Mouse (Mus musculus) kidney, adult 11 months (tissue): ENCODE results near the gene Lat2.
"Not testable (repeated sequence)": the region's sequence is repeated elsewhere in the genome, so short reads cannot be mapped to it uniquely, and the experiment has no call there.

ENCODE experiments used
- DNase-seq: peaks from one replicate; pipeline ENCODE4 v3.0.0; 2022

The Lat2 gene

DNA sequence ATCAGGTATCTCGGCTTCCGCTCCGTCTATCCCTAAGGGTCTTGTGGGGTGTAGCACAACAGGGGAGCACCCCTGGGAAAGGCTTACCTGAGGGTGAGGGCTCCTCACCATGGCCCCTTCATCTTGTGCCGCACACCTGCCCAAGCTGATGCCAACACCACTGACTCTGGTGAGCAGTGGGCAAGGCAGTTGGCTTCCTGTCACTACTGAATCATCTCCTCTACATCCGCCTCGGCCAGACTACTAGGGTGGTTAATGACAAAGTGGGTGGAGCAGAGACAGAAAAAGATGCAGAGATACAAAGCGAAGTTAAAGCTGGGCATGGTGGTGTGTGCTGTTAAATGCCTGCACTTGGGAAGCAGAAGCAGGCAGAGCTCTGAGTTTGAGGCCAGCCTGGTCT, at the start of gene Lat2:
Gene Lat2, minus strand, starts transcription at position 224 of the 400 bp plus-strand sequence.
- no peak for DNase-seq

DNA sequence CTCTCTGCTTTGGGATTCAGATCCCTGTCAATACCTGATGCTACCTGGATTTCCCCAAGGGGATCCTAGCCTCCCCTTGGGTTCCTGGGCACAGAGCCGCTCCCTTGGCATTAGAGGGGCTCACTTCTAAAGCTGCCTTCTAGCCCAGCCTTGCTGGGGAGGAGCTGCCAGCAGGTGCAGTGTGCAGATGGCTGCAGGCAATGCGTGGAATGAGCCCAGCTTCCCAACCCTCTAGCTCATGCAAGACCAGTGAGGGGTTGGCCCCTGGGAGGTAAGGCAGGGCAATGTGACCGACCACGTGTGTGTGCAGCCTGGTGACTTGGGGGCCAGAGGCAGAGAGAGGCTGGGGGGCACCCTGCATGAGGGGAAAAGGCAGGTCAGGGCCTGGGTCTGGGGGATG, 41.9 kb upstream of the Lat2 start:
- no peak for DNase-seq

DNA sequence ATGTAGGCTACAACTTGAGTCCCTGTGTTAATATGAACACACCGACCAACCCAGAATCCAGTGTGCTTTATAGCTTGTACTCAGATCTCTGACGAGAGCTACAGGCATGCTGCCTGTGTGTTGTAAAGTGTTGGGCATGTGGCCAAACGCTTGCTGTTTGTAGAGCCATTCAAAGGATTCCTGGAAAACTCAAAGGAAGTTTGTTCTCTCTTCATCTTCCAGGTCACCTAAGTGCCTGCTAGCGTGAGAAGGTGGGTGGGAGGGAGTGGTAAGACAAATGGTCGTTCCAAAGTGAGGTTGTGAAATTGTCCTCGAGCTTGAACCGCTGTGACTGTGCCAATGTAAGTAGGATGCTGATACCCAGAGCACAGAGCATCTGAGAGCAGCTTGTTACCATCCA, 37.2 kb upstream of the Lat2 start:
- no peak for DNase-seq

DNA sequence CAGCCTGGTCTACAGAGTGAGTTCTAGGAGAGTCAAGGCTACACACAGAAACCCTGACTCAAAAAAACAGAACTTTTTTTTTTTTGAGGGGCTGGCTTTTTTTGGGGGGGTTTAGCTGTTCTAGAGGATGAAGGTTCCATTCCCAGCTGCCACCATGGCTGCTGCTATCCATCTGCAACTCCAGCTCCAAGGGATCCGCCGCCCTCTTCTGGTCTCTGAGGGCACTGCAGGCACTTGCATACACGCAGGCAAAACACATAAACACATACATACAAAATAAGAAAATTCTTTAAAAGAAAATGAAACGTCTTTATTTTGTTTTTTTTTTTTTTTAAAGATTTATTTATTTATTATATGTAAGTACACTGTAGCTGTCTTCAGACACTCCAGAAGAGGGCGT, 36.1 kb upstream of the Lat2 start:
- DNase-seq, result peak; percentile 43

DNA sequence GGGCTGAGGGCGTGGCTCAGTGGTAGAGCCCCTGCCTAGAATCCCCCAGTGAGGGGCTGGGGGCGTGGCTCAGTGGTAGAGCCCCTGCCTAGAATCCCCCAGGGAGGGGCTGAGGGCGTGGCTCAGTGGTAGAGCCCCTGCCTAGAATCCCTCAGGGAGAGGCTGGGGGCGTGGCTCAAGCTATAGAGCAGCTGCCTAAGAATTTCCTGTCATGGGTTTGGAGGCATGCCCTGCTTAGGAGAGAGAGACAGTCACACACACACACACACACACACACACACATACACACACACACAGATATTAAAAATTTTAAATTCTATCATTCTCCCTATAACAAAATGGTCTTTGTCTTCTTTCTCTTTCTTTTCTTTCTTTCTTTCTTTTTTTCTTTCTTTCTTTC, 34.2 kb upstream of the Lat2 start:
- not testable (repeated sequence) for DNase-seq

DNA sequence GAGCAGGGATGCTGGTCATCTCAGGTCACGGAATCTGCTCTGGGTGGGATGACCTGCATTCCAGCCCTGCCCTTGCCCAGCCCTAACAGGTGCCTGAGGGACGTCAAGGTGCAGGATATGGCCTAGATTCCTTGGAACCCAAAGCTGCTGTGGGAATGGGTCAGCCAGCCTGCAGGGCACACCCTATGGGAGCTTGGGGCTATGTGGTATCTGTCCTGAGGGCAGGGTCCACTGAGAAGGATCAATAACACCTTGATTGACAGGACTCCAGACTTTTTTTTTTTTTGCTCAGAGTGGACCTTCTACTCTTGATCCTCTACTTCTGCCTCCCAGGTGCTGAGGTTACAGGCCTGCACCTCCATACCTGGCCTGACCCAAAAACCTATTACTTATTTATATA, 32.6 kb upstream of the Lat2 start:
- DNase-seq, result no peak

DNA sequence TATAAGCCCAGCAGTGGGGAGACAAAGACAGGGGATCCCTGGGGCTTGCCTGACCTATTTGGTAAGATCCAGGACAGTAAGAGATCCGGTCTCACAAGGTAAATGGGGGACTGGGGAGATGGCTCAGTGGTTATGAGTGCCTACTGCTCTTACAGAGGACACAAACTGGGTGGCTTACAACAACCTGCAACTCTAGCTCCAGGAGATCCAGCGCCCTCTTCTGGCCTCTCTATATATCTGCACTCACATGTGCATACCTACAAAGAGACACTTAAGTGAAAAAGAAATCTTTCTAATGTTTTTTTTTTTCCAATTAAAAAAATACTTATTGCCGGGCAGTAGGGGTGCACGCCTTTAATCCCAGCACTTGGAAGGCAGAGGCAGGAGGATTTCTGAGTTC, 31.6 kb upstream of the Lat2 start:
- DNase-seq, result no peak

DNA sequence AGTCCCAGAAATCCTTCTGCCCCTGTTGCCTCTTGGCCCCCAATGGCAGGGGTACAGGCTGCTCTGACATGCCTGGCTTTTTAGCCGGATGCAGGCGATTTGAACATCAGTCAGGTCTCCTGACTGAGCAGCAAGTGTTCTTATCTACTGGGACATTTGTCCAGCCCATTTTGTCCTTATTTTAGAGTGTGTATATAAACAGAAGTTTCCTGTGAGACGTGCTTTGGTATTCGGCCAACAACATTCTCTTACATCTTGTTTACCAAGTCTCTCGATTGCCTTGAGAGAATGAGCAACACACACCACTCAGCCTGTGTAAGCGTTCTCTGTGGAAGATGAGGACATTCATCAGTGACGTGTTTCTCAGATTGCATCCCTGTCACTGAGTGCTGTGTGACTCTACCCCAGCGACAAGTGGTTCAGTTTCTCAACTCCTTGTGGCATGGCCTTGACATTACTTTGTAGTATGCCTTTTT, 29.9 kb upstream of the Lat2 start:
- DNase-seq, result no peak

DNA sequence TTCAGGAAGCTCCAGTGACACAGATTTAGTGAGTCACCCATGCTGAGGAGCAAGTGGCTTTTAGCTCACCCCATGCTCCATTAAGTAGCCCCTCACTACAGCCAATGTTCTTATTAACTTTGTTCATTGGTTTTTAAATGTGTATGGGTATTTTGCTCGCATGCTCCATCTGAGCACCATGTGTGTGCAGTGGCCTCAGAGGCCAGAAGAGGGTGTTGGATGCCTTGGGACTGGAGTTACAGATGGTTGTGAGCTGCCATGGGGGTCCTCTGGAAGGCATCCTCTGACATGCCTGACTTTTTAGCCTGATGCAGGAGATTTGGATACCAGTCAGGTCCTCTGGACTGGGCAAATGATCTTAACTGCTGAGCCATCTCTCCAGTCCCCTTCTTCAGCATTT, 29.3 kb upstream of the Lat2 start:
- no peak for DNase-seq

DNA sequence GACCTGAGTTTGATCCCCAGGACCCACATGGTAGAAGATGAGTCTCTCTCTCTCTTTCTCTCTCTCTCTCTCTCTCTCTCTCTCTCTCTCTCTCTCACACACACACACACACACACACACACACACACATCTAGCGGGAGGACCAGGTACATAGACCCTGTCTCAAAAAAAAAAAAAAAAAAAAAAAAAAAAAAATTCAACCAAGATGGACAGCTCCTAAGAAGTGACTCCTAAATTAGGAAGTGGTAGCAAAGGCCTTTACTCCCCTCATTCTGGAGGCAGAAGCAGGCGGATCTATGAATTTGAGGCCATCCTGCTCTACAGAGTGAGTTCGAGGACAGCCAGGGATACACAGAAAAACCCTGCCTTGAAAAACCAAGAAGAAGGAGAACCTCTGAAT, 25.5 kb upstream of the Lat2 start:
- DNase-seq, result no peak

DNA sequence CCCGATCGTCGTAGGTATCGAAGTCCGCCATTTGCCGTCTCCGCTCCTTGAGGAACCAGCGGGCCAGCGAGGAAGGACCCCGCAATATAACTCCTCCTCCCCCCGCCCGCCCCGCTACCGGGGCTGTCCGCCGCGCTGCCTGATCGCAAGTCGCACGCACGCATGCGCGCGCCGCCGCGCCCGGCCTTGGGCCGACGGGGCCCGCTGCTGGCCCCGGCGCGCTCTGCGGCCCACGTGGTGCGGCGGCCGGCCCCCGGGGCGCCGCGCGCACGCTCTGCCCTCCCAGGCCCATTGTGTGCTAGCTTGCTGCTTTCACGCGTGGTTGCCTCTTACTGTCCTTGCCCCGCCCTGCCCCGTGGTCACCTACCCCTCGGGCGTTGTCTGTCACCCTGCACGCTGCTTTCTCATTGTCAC, 24.5 kb upstream of the Lat2 start, which contains the start of gene Eif4h:
Gene Eif4h, minus strand, starts transcription at position 222 of the 414 bp plus-strand sequence.
- DNase-seq, result peak; percentile 96

DNA sequence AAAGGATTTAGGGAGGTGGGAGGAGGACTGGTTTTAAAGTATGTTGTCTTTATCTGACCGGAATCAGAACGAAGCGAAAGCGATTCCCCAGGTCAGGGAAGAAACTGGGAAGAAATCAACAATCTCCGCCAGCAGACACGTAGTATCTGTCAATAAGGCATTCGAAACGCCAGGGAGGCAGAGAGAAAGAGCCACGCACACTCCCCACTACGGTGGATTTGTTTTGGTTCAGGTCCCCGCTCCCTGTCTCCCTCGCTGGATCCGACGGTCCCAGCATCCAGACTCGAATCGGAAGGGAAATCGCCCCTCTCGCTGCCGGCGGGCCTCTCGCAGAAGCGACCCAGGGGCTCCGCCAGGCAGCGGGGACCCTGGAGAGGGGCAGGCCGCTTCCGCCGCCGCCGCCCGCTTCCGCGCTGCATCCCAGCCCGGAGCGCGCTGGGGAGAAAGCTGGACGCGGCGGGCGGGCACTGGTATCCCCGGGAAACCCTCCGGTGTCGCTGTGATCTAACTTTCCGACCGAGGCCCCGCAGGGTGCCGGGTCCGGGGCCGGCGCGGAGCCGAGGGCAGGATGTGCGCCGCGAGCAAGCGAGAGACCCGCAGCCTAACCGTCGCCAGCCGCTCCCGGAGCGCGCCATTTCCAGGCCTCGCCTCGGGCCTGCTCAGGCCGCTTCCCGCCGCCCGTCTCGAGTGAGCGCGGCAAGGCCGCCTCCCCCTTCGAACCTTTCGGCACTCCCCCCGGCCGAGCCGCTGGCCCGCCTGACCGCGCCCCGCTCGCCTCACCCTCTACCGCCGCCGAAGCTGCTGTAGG, 23.8 kb upstream of the Lat2 start:
- no peak for DNase-seq

DNA sequence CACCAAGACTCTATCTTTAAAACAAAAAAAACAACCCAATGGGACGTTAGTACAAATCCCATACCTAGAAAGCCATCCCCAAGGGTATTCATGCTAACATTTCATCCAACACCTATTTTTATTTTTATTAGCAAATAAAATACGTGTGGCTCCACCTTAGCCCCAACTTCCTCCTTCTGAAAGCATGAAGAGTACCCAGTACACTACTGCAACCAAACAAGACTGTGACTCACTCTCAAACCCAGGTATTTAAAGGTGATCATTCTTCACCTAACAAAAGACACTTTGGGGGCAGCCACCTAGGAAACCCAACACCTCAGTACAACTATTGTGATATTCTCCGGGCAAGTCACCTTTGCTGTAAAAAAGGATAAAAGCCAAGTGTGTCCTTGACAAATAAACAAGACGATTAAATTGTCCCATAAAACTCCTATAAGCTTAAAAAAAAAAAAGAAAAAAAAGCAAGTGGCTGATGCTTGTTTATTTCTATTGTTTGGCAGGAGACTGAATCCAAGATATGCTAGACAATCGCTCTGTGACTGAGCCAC, 23.1 kb upstream of the Lat2 start:
- no peak for DNase-seq

DNA sequence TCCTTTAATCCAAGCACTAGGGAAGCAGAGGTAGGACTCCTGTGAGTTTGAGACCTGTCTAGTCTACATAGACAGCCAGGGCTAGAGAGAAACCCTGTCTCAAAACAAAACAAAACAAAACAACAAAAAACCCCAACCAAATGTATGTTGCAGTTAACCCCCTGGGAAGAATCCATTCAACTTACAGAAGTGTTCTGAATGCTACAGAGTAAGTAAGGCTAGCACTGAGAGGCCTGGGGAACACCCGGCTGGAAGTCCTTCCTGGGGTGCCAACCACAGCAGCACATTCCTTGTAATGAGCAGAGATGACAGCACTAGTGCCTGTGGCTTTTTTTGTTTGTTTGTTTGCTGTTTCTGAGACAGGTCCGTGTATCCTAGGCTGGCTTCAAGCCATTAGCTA, 18.0 kb upstream of the Lat2 start:
- DNase-seq, result no peak

DNA sequence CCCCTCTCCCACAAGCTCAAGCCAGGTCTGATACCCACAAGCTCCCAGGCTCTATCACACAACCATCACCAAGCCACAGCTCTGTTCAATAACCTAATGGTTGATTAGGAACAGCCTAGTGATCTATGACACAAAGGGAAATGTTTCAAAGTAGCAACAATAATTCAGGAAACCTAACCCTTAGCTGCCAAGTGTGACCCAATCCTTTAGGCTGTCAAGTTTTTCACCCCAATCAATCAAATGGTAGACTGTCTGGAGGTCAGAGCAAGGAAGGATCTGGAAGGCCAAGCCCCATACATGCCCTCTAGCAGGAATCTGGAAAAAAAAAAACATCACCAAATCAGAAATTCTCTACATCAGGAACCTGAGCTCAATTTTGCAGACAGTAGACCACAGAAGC, 16.0 kb upstream of the Lat2 start:
- no peak for DNase-seq

DNA sequence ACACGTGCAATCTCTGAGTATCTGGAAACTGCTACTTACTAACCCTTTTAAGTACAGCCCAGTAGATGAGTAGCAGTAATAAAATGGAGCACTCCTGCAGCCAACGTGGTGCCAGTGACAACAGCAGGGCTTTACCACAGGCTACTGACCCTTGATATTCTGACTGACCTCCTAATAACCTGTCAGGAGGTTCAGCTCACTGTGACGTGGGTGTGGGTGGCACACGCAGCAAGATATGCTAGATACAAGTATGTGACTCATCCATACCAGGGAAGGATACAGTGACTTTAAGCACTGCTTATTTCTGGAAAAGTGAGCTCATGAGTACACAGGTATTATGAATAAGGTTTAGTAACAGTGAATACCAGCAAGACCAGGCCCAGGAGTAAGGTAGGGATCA, 14.7 kb upstream of the Lat2 start:
- no peak for DNase-seq

DNA sequence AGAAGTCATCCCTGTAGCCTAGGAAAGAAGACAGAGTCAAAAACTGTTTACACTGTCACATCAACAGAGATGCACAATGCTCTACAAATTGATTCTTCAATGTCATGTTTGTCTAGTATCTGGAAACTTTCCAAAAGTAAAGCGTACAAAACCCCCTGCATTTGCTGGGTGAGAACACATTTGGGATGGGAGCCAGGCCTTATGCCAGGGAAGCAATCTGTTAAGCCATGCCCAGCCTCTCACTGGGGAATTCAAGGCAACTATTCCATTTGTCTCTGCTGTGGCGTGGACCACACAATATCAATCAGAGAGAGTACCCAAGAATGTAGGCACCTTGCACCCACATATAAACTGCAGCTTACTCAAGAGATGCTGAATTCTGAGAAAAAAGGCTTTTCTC, 7.2 kb upstream of the Lat2 start:
- DNase-seq, result no peak

DNA sequence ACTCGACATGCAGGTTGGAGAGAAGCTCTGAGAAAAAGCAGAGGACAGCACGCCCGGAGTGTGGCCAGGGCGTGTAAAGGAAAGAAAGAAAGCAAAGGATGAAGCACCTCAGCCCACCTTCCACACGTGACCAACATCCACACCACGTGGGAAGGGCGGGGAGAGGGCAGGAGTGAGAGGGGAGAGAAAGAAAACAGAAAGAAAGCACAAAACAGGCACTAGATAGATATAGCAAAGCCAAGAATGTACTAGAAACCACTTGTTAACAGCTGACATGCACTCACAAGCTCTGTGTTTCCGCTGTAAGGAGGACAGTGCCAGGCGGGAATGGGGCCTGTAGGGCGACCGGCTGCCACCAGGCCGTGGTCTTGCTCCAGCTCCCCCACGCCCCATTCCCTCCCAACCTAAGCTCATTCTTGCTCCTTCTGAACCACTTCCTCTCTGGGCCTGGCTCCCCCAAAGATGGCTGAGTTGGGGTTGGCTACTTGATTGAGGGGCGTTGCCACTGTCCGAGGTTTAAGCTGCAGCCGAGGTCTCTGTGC, 6.3 kb upstream of the Lat2 start:
- no peak for DNase-seq

DNA sequence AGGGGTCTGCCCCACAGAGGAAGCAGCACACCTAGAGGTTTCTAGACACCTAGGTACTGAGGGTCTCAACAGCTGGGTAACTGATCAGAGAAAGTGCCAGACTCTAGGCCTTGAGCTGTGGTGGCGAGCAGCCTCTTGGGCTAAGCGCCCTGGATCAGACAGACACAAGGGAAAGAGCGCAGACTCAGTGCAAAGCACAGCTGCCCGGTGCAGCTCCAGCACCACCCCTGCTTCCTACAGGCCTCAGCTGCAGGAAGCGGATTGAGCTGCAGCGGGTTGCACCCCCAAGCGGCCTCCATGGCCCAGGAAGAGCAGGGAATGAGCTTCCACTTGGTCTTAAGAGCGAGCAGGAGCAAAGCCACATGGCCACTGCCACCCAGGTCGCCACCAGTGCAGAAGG, 5.6 kb upstream of the Lat2 start:
- no peak for DNase-seq

DNA sequence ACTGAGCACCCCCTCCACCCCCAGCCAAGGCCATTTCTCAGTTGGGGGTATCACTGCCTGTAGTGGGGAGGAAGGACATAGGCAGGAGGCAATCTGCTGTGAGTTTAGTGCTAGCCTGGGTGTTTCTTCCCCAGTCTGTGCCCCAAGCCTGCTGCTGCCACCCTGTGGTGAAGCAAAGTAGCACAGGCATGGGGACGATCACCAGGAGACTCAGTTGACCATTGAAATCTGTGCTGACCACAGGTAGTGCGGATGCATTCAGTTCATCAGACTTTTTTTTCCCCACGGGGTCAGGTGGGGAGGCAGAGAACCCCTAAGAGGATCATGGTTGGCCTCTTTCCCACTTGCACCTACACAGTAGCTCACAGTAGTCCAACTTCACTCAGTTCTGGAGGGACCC, 2.2 kb upstream of the Lat2 start:
- peak; percentile 47 for DNase-seq

DNA sequence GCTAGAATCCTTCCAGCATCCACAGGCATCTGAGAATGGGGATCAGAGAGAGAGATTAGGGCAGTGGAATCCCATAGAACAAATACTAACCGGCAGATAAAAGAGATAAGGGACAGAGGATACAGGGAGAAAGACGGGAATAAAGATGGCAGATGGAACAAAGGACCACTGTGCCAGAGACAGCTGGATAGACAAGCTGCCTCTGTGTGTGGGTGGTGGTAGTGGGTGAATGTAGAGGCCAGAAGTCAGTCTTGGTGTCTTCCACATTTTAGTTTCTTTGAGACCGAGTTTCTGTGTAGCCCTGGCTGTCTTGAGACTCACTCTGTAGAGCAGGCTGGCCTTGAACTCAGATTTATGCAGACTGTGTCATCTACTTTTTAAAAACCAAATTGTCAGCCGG, 955 bp upstream of the Lat2 start:
- no peak for DNase-seq

DNA sequence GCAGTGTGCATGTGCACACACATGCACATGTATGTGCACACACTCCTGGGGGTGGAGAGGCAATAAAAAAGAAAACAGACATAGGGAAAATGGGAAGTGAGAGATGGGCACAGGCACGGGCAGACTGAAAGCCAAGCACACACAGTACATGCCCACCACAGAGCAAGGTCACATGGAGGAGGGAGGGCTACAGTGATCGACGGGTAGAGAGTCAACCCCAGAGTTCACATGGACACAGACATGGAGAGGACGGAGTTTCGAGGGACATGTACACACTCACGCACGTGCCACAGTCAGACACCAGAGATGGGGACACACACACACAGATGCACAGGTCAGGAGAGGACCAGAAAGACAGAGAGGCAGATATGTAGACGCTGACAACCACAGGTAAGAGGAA, 555 bp upstream of the Lat2 start:
- no peak for DNase-seq

DNA sequence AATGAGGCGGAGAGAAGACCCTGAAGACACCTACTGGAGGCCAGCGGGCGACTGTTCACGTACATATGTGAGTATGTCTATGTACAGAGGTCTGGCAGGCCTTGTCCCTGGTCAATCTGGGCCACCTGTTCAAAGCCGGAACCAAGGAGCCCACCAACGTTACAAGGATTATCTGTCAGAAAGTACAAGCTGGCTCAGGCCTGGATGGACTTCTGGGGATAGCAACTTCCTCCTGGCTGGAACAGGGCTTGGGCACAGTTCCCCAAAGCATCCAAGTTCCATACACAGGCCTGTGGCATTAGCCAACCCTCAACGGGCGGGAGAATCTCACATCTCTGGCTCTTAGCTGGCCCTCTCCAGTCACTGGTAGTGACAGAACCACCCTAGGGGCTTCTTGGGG, 529 bp downstream of the Lat2 start:
- no peak for DNase-seq

DNA sequence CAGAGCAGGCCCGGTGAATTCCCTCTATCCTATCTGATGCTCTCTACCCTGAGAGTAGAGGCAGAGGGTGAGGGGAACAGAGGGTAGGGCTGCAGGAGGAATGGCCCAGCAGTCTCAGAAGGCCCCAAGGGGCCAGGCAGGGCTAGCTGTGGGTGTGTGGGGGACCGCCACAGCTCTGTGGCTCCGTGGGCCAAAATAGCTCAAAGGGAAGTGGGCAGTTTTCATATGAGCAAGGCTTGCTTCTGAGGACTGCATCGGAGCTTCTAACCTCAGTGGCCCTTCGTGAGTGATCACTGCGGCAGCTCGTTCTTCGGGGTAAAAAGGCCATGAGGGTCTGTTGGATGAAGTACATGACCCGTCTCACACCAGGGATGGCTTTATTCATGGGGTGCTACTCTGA, 1.1 kb downstream of the Lat2 start:
- DNase-seq, result no peak
